18 mouse cellular contexts compared by ENCODE assay signal in genomic region chr14:54960769-54961168, GRCm38 (mm10). TPM values are rescaled to one million over a fixed set of nuclear protein-coding genes. Genes with fewer than 3 reads are reported as not detected.
DNase-seq lines count a peak whose midpoint lies in the region.
"Had no signal": no experiment of that assay in that cellular context is flagged by ENCODE, and none has a peak within 500 bp of the region (broad histone marks: within the 10 kb centered on the region; RNA-seq: fewer than 3 reads in every experiment).

No protein-coding gene starts in this region.

- no peaks in the 10 kb centered on the region for H3K27me3 ChIP-seq in heart, embryonic 10.5 days (ENCODE audit: insufficient read depth, poor library complexity, severe bottlenecking)
- H3K27me3 ChIP-seq: intestine, embryonic 15.5 days; neural tube, embryonic 15.5 days had no signal

- no peak for DNase-seq in heart, embryonic 10.5 days (ENCODE audit: low spot score)
- DNase-seq in heart, adult 18-20 months, result no peak
- peak; percentile 54 to 56 for DNase-seq in right cerebral cortex, postnatal 10 days (ENCODE audit: low spot score in 2 of 2)
- no peak for DNase-seq in right cerebral cortex, postnatal 25 days
- DNase-seq in layer of hippocampus, adult 9-11 months, result peak; percentile 45
- DNase-seq in thymus, postnatal 36 days, result peak; percentile 13 to 19
- no peak for DNase-seq in neural tube, embryonic 10.5 days (ENCODE audit: extremely low spot score, low spot score)
- DNase-seq in gastrocnemius, postnatal 4 days (ENCODE audit: low spot score in 2 of 2), result no peak
- DNase-seq: cerebellum, postnatal 25 days; gastrocnemius, postnatal 14 days; kidney, postnatal 25 days; midbrain, embryonic 14.5 days had no signal

- no peaks in the 10 kb centered on the region for H3K9me3 ChIP-seq in heart, embryonic 10.5 days
- H3K9me3 ChIP-seq: intestine, embryonic 15.5 days; neural tube, embryonic 15.5 days had no signal

- peaks cover 44% of the 10 kb centered on the region for H3K4me1 ChIP-seq in heart, embryonic 10.5 days
- H3K4me1 ChIP-seq: intestine, embryonic 15.5 days; neural tube, embryonic 15.5 days had no signal

- H3K4me3 ChIP-seq in heart, embryonic 10.5 days, result peak overlapping the region; percentile 64
- H3K4me3 ChIP-seq: intestine, embryonic 15.5 days; neural tube, embryonic 15.5 days had no signal

- peaks cover 82% of the 10 kb centered on the region for H3K36me3 ChIP-seq in heart, embryonic 10.5 days
- H3K36me3 ChIP-seq: intestine, embryonic 15.5 days; neural tube, embryonic 15.5 days had no signal

- 49% methylated on average over 10 of the region's 10 CpGs for WGBS in heart, embryonic 10.5 days

- peak overlapping the region; percentile 82 for H3K27ac ChIP-seq in heart, embryonic 10.5 days
- H3K27ac ChIP-seq: intestine, embryonic 15.5 days; neural tube, embryonic 15.5 days had no signal

RNA-seq across cellular contexts. Expression of gene Myh6, which starts 6.0 kb away (rescaled TPM):
- polyA plus RNA-seq in heart, embryonic 10.5 days (2016; fragmentation: Nextera tagmentation; extraction: Ambion mirVana), result 2,034 and 3,157 TPM in 2 replicates
- total RNA-seq in heart, adult 18-20 months (2021), result over 10,000 TPM; 21,244 to 21,975 TPM
- 100 to 1,000 TPM; 112 to 118 TPM for total RNA-seq in gastrocnemius, postnatal 4 days (2021)

RNA-seq across cellular contexts. Expression of gene Gm17428, which starts 16.0 kb away (rescaled TPM):
- polyA plus RNA-seq in heart, embryonic 10.5 days (2016; fragmentation: Nextera tagmentation; extraction: Ambion mirVana), result not detected in 2 replicates
- total RNA-seq in heart, adult 18-20 months (2021), result not detected
- total RNA-seq in gastrocnemius, postnatal 4 days (2021), result not detected
- total RNA-seq: gastrocnemius, postnatal 14 days had no signal
- polyA plus RNA-seq: intestine, embryonic 15.5 days; limb, embryonic 14.5 days; lung, embryonic 16.5 days; midbrain, embryonic 14.5 days; neural tube, embryonic 15.5 days; spleen, adult 2 months; urinary bladder, adult 2 months had no signal

RNA-seq across cellular contexts. Expression of gene Cmtm5, which starts 24.7 kb away (rescaled TPM):
- 0.97 and 1.5 TPM in 2 replicates for polyA plus RNA-seq in heart, embryonic 10.5 days (2016; fragmentation: Nextera tagmentation; extraction: Ambion mirVana)
- total RNA-seq in heart, adult 18-20 months (2021), result under 1 TPM in 1 of 2 experiments, not detected in 1; 0.44 TPM
- 1 to 10 TPM; 3.8 to 4.1 TPM for total RNA-seq in gastrocnemius, postnatal 4 days (2021)

RNA-seq across cellular contexts. Expression of gene Il25, which starts 28.3 kb away (rescaled TPM):
- polyA plus RNA-seq in heart, embryonic 10.5 days (2016; fragmentation: Nextera tagmentation; extraction: Ambion mirVana), result not detected in 2 replicates
- total RNA-seq in heart, adult 18-20 months (2021), result not detected
- not detected for total RNA-seq in gastrocnemius, postnatal 4 days (2021)
- total RNA-seq: gastrocnemius, postnatal 14 days had no signal
- polyA plus RNA-seq: intestine, embryonic 15.5 days; lung, embryonic 16.5 days; midbrain, embryonic 14.5 days; spleen, adult 2 months had no signal

RNA-seq across cellular contexts. Expression of gene Myh7, which starts 33.7 kb away (rescaled TPM):
- 2,022 and 5,104 TPM in 2 replicates for polyA plus RNA-seq in heart, embryonic 10.5 days (2016; fragmentation: Nextera tagmentation; extraction: Ambion mirVana)
- 1,000 to 10,000 TPM; 1,849 to 2,242 TPM for total RNA-seq in heart, adult 18-20 months (2021)
- total RNA-seq in gastrocnemius, postnatal 4 days (2021), result 100 to 1,000 TPM; 492 to 506 TPM
- polyA plus RNA-seq: spleen, adult 2 months had no signal

Comparison
In these comparisons a context has a peak if more than half of its experiments do, and no peak if none do; other contexts are left out.
1. DNase-seq: peak in right cerebral cortex, postnatal 10 days (2 of 2), layer of hippocampus, adult 9-11 months (single experiment) and thymus, postnatal 36 days (2 of 2); none in heart, embryonic 10.5 days (single experiment), heart, adult 18-20 months (0 of 2), right cerebral cortex, postnatal 25 days (single experiment), neural tube, embryonic 10.5 days (single experiment) and gastrocnemius, postnatal 4 days (0 of 2).
2. RNA of gene Myh6, which starts 6.0 kb away (total RNA-seq): 21,244 to 21,975 TPM in heart, adult 18-20 months; 112 to 118 TPM in gastrocnemius, postnatal 4 days; every median in the first group is over 100 times any median in the second.